Mouse (Mus musculus): Measurements from ENCODE around the gene Samd11. TPM values are rescaled to one million over a fixed set of nuclear protein-coding genes. Genes with fewer than 3 reads are reported as not detected.
A peak's percentile ranks its signal among the peaks of the same experiment; 100 is the strongest.

Samd11 gene
- polyA plus RNA-seq, 1 experiment from 2014 or later: 3.2 TPM

- Histone ChIP-seq H3K4me2 (no peak overlapping the region), H3K4me1 (replicated peaks) (peaks cover 23% of the 10 kb centered on the region), H3K27ac (ENCODE audit: poor library complexity, severe bottlenecking) (no peak overlapping the region), H3K9ac (no peak overlapping the region), H3K4me3 (no peak overlapping the region), H3K36me3 (no peaks in the 10 kb centered on the region), H3K27me3 (replicated peaks) (no peaks in the 10 kb centered on the region), H3K9me3 (replicated peaks) (no peaks in the 10 kb centered on the region)
- WGBS: 88% methylated on average over 13 of the region's 13 CpGs
- no peak for ATAC-seq (ENCODE audit: insufficient number of reproducible peaks, low FRiP score)
Observed at GRCm38 (mm10) chr4:156213134-156213533, 42.3 kb downstream of the Samd11 start.

- no peak overlapping the region for H3K4me2 ChIP-seq
- H3K4me3 ChIP-seq: no peak overlapping the region
- no peaks in the 10 kb centered on the region for H3K9me3 ChIP-seq (replicated peaks)
- peaks cover 2% of the 10 kb centered on the region for H3K4me1 ChIP-seq (replicated peaks)
- no peak overlapping the region for H3K9ac ChIP-seq
- H3K27me3 ChIP-seq (replicated peaks): no peaks in the 10 kb centered on the region
- ATAC-seq (ENCODE audit: insufficient number of reproducible peaks, low FRiP score): no peak
- WGBS: 59% methylated on average over 13 of the region's 13 CpGs
- H3K36me3 ChIP-seq: no peaks in the 10 kb centered on the region
- no peak overlapping the region for H3K27ac ChIP-seq (ENCODE audit: poor library complexity, severe bottlenecking)
Observed at GRCm38 (mm10) chr4:156209963-156210635, 45.4 kb downstream of the Samd11 start.

- Histone ChIP-seq H3K4me1 (replicated peaks) (peaks cover 6% of the 10 kb centered on the region; the same call in 1 of the 2 replicates), H3K4me2 (no peak overlapping the region), H3K27me3 (replicated peaks) (peaks cover 4% of the 10 kb centered on the region; the same call in 1 of the 2 replicates), H3K36me3 (no peaks in the 10 kb centered on the region), H3K9ac (no peak overlapping the region), H3K9me3 (replicated peaks) (no peaks in the 10 kb centered on the region), H3K27ac (ENCODE audit: poor library complexity, severe bottlenecking) (no peak overlapping the region), H3K4me3 (no peak overlapping the region)
- ATAC-seq (ENCODE audit: insufficient number of reproducible peaks, low FRiP score): no peak
- WGBS: 86% methylated on average over 4 of the region's 4 CpGs
Observed at GRCm38 (mm10) chr4:156208872-156209271, 46.6 kb downstream of the Samd11 start.

- under 1% methylated on average over 49 of the region's 49 CpGs for WGBS
- Histone ChIP-seq H3K36me3 (no peaks in the 10 kb centered on the region), H3K9ac (peak overlapping the region; percentile 71), H3K9me3 (replicated peaks) (no peaks in the 10 kb centered on the region), H3K27me3 (replicated peaks) (peaks cover 4% of the 10 kb centered on the region; the same call in 1 of the 2 replicates), H3K4me3 (peak overlapping the region; percentile 60), H3K27ac (ENCODE audit: poor library complexity, severe bottlenecking) (peak overlapping the region; percentile 69), H3K4me2 (peak overlapping the region; percentile 97), H3K4me1 (replicated peaks) (peaks cover 26% of the 10 kb centered on the region)
- peak; percentile 47; the same call in 1 of the 2 replicates for ATAC-seq (ENCODE audit: insufficient number of reproducible peaks, low FRiP score)
Observed at GRCm38 (mm10) chr4:156203413-156204131, 51.9 kb downstream of the Samd11 start.

GRCm38 (mm10) chr4:156203001-156203412, 52.5 kb downstream of the Samd11 start, which contains the start of gene AW011738:
Gene AW011738 (plus strand): TSS chr4:156203304.
- ATAC-seq (ENCODE audit: insufficient number of reproducible peaks, low FRiP score): peak; percentile 87
- Histone ChIP-seq H3K27me3 (replicated peaks) (peaks cover 4% of the 10 kb centered on the region; the same call in 1 of the 2 replicates), H3K27ac (ENCODE audit: poor library complexity, severe bottlenecking) (peak within 1 kb of the TSS; percentile 69), H3K36me3 (no peaks in the 10 kb centered on the region), H3K4me2 (peak within 1 kb of the TSS; percentile 97), H3K4me3 (peak within 1 kb of the TSS; percentile 60), H3K4me1 (replicated peaks) (peaks cover 28% of the 10 kb centered on the region), H3K9me3 (replicated peaks) (no peaks in the 10 kb centered on the region), H3K9ac (peak within 1 kb of the TSS; percentile 71)
- 0% methylated on average over 39 of the region's 39 CpGs for WGBS

GRCm38 (mm10) chr4:156202462-156202893, 53.0 kb downstream of the Samd11 start:
- Histone ChIP-seq H3K4me1 (replicated peaks) (peaks cover 28% of the 10 kb centered on the region), H3K27me3 (replicated peaks) (peaks cover 4% of the 10 kb centered on the region; the same call in 1 of the 2 replicates), H3K9ac (peak overlapping the region; percentile 71), H3K9me3 (replicated peaks) (no peaks in the 10 kb centered on the region), H3K4me3 (peak overlapping the region; percentile 60), H3K4me2 (peak overlapping the region; percentile 97), H3K27ac (ENCODE audit: poor library complexity, severe bottlenecking) (peak overlapping the region; percentile 54; the same call in 1 of the 2 replicates), H3K36me3 (no peaks in the 10 kb centered on the region)
- 8% methylated on average over 12 of the region's 12 CpGs for WGBS
- peak; percentile 59 for ATAC-seq (ENCODE audit: insufficient number of reproducible peaks, low FRiP score)

GRCm38 (mm10) chr4:156200623-156201475, 54.6 kb downstream of the Samd11 start, which contains the start of gene Isg15:
Gene Isg15 (minus strand): TSS chr4:156200818.
- Histone ChIP-seq H3K36me3 (no peaks in the 10 kb centered on the region), H3K27ac (ENCODE audit: poor library complexity, severe bottlenecking) (no peak within 1 kb of the TSS), H3K9me3 (replicated peaks) (no peaks in the 10 kb centered on the region), H3K9ac (no peak within 1 kb of the TSS), H3K4me3 (peak within 1 kb of the TSS; percentile 6; the same call in 1 of the 2 replicates), H3K27me3 (replicated peaks) (peaks cover 4% of the 10 kb centered on the region; the same call in 1 of the 2 replicates), H3K4me1 (replicated peaks) (peaks cover 31% of the 10 kb centered on the region), H3K4me2 (peak within 1 kb of the TSS; percentile 41)
- ATAC-seq (ENCODE audit: insufficient number of reproducible peaks, low FRiP score): no peak
- WGBS: 53% methylated on average over 10 of the region's 10 CpGs

GRCm38 (mm10) chr4:156197829-156198205, 57.6 kb downstream of the Samd11 start:
- Histone ChIP-seq H3K9ac (peak overlapping the region; percentile 82), H3K9me3 (replicated peaks) (no peaks in the 10 kb centered on the region), H3K4me3 (peak overlapping the region; percentile 84), H3K36me3 (peaks cover 21% of the 10 kb centered on the region), H3K27me3 (replicated peaks) (no peaks in the 10 kb centered on the region), H3K4me1 (replicated peaks) (peaks cover 51% of the 10 kb centered on the region), H3K4me2 (peak overlapping the region; percentile 99), H3K27ac (ENCODE audit: poor library complexity, severe bottlenecking) (peak overlapping the region; percentile 93)
- ATAC-seq (ENCODE audit: insufficient number of reproducible peaks, low FRiP score): peak; percentile 93
- under 1% methylated on average over 26 of the region's 26 CpGs for WGBS

- no peaks in the 10 kb centered on the region for H3K9me3 ChIP-seq (replicated peaks)
- H3K9ac ChIP-seq: peak within 1 kb of the TSS; percentile 93
- H3K27ac ChIP-seq (ENCODE audit: poor library complexity, severe bottlenecking): peak within 1 kb of the TSS; percentile 93
- no peaks in the 10 kb centered on the region for H3K27me3 ChIP-seq (replicated peaks)
- peaks cover 27% of the 10 kb centered on the region for H3K36me3 ChIP-seq
- peak within 1 kb of the TSS; percentile 99 for H3K4me2 ChIP-seq
- H3K4me3 ChIP-seq: peak within 1 kb of the TSS; percentile 84
- under 1% methylated on average over 40 of the region's 88 CpGs for WGBS
- H3K4me1 ChIP-seq (replicated peaks): peaks cover 52% of the 10 kb centered on the region
- peak; percentile 88 for ATAC-seq (ENCODE audit: insufficient number of reproducible peaks, low FRiP score)
Observed at GRCm38 (mm10) chr4:156197131-156197828, 58.2 kb downstream of the Samd11 start, which contains the start of gene Agrn. Gene Agrn (minus strand): TSS chr4:156197488.

Data from heart, embryonic 12.5 days (tissue).